Mouse (Mus musculus) stomach, embryonic 14.5 days (tissue): ENCODE results near the gene Wbp1. TPM values are rescaled to one million over a fixed set of nuclear protein-coding genes. Genes with fewer than 3 reads are reported as not detected.
A peak's percentile ranks its signal among the peaks of the same experiment; 100 is the strongest.

Experiments used
- ATAC-seq: fragments of 200-750 bp; cut with Nextera tagmentation; 2 replicates; pipeline ENCODE4 v1.8.0; 2017; ENCODE audit warnings: low read depth, moderate TSS enrichment; ENCODE audit not compliant: insufficient number of reproducible peaks, insufficient read depth, low FRiP score
- H3K27ac ChIP-seq: fragments of 300-500 bp; sonication (generic); 2 replicates; pipeline ENCODE4 v1.5.1; 2014; ENCODE audit warnings: mild to moderate bottlenecking, low read length, moderate library complexity, mixed read lengths
- H3K27me3 ChIP-seq: fragments of 300-500 bp; sonication (generic); 2 replicates; pipeline ENCODE4 v1.6.1; 2014; ENCODE audit warnings: low read length, control low read depth, mixed read lengths; ENCODE audit not compliant: control insufficient read depth, insufficient read depth
- H3K36me3 ChIP-seq: fragments of 300-500 bp; sonication (generic); 2 replicates; pipeline ENCODE4 v1.6.1; 2014; ENCODE audit warnings: mild to moderate bottlenecking, control low read depth, low read length, moderate library complexity, mixed read lengths; ENCODE audit not compliant: control insufficient read depth, insufficient read depth
- H3K4me1 ChIP-seq: fragments of 300-500 bp; sonication (generic); 2 replicates; pipeline ENCODE4 v1.6.1; 2014; ENCODE audit warnings: low read length, control low read depth, mixed read lengths; ENCODE audit not compliant: control insufficient read depth, insufficient read depth
- H3K4me2 ChIP-seq: fragments of 300-500 bp; sonication (generic); replicated peaks from 2 replicates; pipeline ENCODE4 v1.6.1; 2014; ENCODE audit warnings: low read depth, low read length, control low read depth
- H3K4me3 ChIP-seq: fragments of 300-500 bp; sonication (generic); 2 replicates; pipeline ENCODE4 v1.5.1; 2014; ENCODE audit warnings: low read depth, low read length, control low read depth
- H3K9ac ChIP-seq: fragments of 300-500 bp; sonication (generic); replicated peaks from 2 replicates; pipeline ENCODE4 v1.6.1; 2014; ENCODE audit warnings: low read depth, mild to moderate bottlenecking, control low read depth, low read length, moderate library complexity, mixed read lengths
- H3K9me3 ChIP-seq: fragments of 300-500 bp; sonication (generic); 2 replicates; pipeline ENCODE4 v1.6.1; 2016; ENCODE audit warnings: low read depth, low read length, control low read depth; ENCODE audit not compliant: control insufficient read depth
- WGBS: fragments of 180-500 bp; shearing (Covaris S2); extraction: QIAGEN DNeasy Blood & Tissue Kit; methylation state at CpG from one replicate; pipeline ENCODE4 v1.1.7; 2014; 5-methylcytosine and 5-hydroxymethylcytosine counted together
- polyA plus RNA-seq: library from polyadenylated mRNA; unstranded; fragments of >200 nt; fragmentation: Nextera tagmentation; extraction: Ambion mirVana; gene quantifications from 2 replicates; pipeline ENCODE4 v1.2.1, GENCODE M21; 2014

Gene Wbp1
- polyA plus RNA-seq, 1 experiment from 2014 or later: 99.6 TPM

GRCm38 (mm10) chr6:83136881-83137575, 15.7 kb upstream of the Wbp1 start:
- H3K36me3 ChIP-seq: no peaks in the 10 kb centered on the region
- peak; percentile 83 for ATAC-seq
- H3K9ac ChIP-seq: peak overlapping the region; percentile 89
- peak overlapping the region; percentile 100 for H3K27ac ChIP-seq
- H3K4me3 ChIP-seq: peak overlapping the region; percentile 48
- H3K27me3 ChIP-seq: no peaks in the 10 kb centered on the region
- H3K4me1 ChIP-seq: peaks cover 25% of the 10 kb centered on the region
- no peaks in the 10 kb centered on the region for H3K9me3 ChIP-seq
- WGBS: 1% methylated on average over 26 of the region's 26 CpGs
- peak overlapping the region; percentile 74 for H3K4me2 ChIP-seq

DNA sequence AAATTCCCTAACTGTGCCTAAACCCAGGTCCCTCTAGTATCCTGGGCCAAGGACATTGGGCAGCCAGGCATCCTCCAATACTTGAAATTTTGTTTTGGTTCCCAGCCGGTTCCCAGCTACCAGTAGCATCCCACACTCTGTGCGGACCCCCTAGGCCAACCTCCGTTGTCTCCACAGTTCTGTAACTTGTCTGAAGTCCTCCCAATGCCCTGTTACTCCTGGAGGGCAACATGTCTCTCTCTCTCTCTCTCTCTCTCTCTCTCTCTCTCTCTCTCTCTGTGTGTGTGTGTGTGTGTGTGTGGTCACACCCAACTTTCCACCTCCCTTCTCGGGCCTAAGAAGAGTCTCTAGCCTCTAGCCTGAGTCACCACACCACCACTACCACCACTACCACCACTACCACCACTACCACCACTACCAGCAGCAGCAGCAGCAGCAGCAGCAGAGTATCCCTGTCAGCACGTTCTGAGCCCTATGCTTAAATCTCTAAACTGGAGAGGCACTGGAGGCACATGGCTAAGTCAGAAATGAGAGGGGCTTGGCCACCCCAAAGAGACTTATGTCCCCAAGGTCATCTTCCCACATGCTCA, 15.0 kb upstream of the Wbp1 start:
- H3K4me1 ChIP-seq: peaks cover 23% of the 10 kb centered on the region
- H3K9ac ChIP-seq: peak overlapping the region; percentile 89
- H3K4me3 ChIP-seq: peak overlapping the region; percentile 48
- H3K27ac ChIP-seq: peak overlapping the region; percentile 100
- H3K4me2 ChIP-seq: peak overlapping the region; percentile 74
- H3K27me3 ChIP-seq: no peaks in the 10 kb centered on the region
- 12% methylated on average over 5 of the region's 5 CpGs for WGBS
- no peak for ATAC-seq
- H3K36me3 ChIP-seq: no peaks in the 10 kb centered on the region
- no peaks in the 10 kb centered on the region for H3K9me3 ChIP-seq

DNA sequence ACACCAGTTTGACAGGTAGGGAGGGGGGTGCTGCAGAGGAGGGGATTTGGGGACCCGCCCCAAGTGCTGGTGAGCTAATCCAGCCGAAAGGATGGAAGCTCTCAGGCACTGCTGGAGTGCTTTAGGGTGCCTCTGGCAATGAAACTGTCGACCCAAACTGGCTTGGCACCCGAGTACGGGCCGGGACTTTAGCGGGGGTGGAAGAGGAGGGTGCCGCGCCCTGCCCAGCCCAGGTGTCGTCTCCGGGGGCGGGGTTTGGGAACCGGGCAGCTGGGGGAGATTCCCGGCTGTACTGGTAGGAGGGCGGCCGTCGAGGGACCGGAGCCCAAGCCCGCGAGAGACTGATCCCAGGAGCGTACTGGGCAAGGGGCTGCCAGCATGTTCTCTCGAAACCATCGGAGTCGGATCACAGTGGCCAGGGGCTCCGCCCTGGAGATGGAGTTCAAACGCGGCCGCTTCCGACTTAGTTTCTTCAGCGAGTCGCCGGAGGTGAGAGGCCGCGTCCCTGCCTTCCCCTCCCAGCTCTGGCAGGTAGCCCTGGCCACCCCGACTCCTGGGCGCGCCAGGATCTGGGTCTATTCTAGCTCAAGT, 14.3 kb upstream of the Wbp1 start:
- H3K27me3 ChIP-seq: no peaks in the 10 kb centered on the region
- ATAC-seq: no peak
- H3K36me3 ChIP-seq: no peaks in the 10 kb centered on the region
- peak overlapping the region; percentile 100; the same call in 1 of the 2 replicates for H3K27ac ChIP-seq
- no peaks in the 10 kb centered on the region for H3K9me3 ChIP-seq
- peak overlapping the region; percentile 89; the same call in 1 of the 2 replicates for H3K9ac ChIP-seq
- 5% methylated on average over 37 of the region's 37 CpGs for WGBS
- peaks cover 23% of the 10 kb centered on the region for H3K4me1 ChIP-seq
- peak overlapping the region; percentile 48 for H3K4me3 ChIP-seq
- peak overlapping the region; percentile 74 for H3K4me2 ChIP-seq

DNA sequence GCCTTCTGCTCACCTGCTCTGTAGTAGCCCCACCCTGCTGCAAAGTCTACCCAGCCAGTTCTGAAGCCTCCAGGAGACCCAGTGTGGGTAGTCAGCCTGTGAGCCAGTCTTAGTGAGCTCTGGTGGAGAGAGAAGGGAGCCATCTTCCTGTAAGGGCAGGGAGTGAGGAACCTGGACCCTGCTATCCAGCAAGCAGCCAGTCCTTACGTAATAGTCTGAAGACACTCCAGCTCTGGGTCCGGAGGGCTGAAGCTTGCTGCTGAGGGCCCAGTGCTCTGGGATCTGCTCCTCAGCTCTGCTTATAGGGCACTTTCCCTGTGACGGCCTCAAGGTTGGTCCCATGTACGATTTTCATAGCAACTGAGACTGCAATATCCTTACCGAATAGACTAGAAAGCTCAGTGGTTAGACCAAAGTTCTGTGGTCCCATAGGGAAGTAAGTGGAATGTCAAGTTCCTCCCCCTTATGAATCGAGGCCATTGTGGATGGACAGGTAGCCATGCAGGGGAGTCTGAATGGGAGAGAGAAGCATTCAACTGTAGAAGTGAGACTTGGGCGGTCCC, 13.7 kb upstream of the Wbp1 start, which contains the start of gene Rtkn:
Gene Rtkn, plus strand, starts transcription at position 513 of the 563 bp plus-strand sequence.
- no peaks in the 10 kb centered on the region for H3K27me3 ChIP-seq
- WGBS: 65% methylated on average over 7 of the region's 7 CpGs
- peak within 1 kb of the TSS; percentile 48 for H3K4me3 ChIP-seq
- H3K27ac ChIP-seq: peak within 1 kb of the TSS; percentile 100
- no peaks in the 10 kb centered on the region for H3K36me3 ChIP-seq
- peak within 1 kb of the TSS; percentile 89; the same call in 1 of the 2 replicates for H3K9ac ChIP-seq
- no peak for ATAC-seq
- H3K4me2 ChIP-seq: peak within 1 kb of the TSS; percentile 74
- H3K9me3 ChIP-seq: no peaks in the 10 kb centered on the region
- peaks cover 23% of the 10 kb centered on the region for H3K4me1 ChIP-seq

GRCm38 (mm10) chr6:83134226-83134625, 12.9 kb upstream of the Wbp1 start:
- H3K27ac ChIP-seq: no peak overlapping the region
- no peaks in the 10 kb centered on the region for H3K9me3 ChIP-seq
- peaks cover 23% of the 10 kb centered on the region for H3K4me1 ChIP-seq
- H3K4me2 ChIP-seq: no peak overlapping the region
- H3K9ac ChIP-seq: no peak overlapping the region
- 55% methylated on average over 3 of the region's 3 CpGs for WGBS
- no peaks in the 10 kb centered on the region for H3K36me3 ChIP-seq
- no peak for ATAC-seq
- H3K27me3 ChIP-seq: no peaks in the 10 kb centered on the region
- H3K4me3 ChIP-seq: no peak overlapping the region

- Histone ChIP-seq H3K4me3 (no peak overlapping the region), H3K4me2 (no peak overlapping the region), H3K9ac (no peak overlapping the region), H3K27ac (peak overlapping the region; percentile 44; the same call in 1 of the 2 replicates), H3K9me3 (no peaks in the 10 kb centered on the region), H3K36me3 (no peaks in the 10 kb centered on the region), H3K27me3 (no peaks in the 10 kb centered on the region), H3K4me1 (peaks cover 16% of the 10 kb centered on the region)
- ATAC-seq: no peak
- WGBS: 75% methylated on average over 9 of the region's 9 CpGs
Observed at GRCm38 (mm10) chr6:83132176-83132919, 11.0 kb upstream of the Wbp1 start.

- H3K4me3 ChIP-seq: no peak overlapping the region
Observed at GRCm38 (mm10) chr6:83131469-83132034, 10.2 kb upstream of the Wbp1 start.

More at GRCm38 (mm10) chr6:83131469-83132034, 10.2 kb upstream of the Wbp1 start:
- ATAC-seq: peak; percentile 55; the same call in 1 of the 2 replicates
- 55% methylated on average over 6 of the region's 6 CpGs for WGBS
- Histone ChIP-seq H3K36me3 (no peaks in the 10 kb centered on the region), H3K27me3 (no peaks in the 10 kb centered on the region), H3K4me2 (no peak overlapping the region), H3K9me3 (no peaks in the 10 kb centered on the region), H3K4me1 (peaks cover 16% of the 10 kb centered on the region), H3K9ac (no peak overlapping the region), H3K27ac (peak overlapping the region; percentile 68)
